Mouse (Mus musculus): Measurements from ENCODE around the gene Psmb10.

Gene Psmb10

GRCm38 (mm10) chr8:105937496-105938305, 543 bp downstream of the Psmb10 start:
- DNase-seq (ENCODE audit: low read depth), result peak; percentile 89

DNA sequence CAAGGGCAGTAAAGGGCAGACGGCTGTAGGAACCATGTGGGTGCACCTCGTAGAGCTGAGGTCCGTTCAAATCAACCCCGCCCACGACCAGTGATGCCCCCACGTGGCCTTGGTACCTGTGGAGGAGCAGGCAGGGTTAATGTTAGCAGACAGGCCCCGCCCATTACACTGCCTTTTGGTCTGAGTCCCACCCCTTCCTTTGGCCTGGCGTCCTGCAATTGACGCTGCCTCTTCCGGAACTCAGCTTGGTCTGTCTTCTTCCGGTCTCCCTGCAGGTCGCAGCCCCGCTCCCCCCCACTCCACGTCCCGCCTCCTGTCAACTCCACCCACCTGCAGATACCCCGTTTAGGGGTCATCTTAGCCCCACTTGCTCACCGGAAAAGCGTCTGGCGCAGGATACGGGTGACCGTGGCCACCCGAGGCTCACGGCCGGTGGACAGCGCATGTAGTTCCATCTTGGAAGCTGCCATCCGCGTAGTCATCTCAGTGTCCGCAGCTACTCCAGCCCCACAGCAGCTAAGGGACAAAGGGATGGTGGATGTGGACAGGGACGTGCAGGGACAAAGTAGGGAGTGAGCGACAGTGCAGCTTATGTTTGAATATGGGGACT, 1.3 kb downstream of the Psmb10 start:
- peak; percentile 86 for DNase-seq (ENCODE audit: low read depth)

DNA sequence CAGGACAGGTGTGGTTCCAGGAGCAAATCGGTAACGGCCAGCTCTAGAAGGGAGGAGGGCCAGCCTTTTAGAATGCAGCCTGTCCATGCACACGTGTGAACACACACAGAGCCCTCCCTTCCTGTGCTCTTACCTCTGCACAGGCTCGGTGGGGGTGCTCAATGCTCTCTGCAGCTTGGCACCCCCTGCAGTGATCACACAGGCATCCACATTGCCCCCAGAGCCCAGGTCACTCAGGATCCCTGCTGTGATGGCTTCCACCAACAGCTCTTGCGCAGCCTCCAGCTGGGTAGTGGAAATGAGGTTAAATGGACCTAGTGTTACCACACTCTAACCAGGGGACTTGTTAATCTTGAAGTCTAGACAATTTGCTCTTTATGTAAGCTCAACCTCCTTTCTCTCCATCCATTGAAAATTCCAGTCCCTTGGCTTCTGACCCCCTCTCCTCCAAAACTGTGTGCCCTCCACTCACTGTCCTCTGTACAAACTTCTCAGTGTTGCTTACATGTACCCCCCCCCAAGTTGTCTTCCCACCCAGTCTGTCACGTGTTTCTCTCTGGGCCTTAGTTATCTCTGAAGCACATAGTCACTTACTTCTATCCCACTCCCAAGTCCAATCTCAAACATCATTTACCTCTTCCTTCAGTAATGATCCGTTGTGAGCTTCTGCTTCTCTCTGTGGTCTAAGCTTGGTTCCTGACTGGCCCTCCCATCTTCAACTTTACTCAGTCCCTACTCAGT, 2.2 kb downstream of the Psmb10 start:
- DNase-seq (ENCODE audit: low read depth), result peak; percentile 7

DNA sequence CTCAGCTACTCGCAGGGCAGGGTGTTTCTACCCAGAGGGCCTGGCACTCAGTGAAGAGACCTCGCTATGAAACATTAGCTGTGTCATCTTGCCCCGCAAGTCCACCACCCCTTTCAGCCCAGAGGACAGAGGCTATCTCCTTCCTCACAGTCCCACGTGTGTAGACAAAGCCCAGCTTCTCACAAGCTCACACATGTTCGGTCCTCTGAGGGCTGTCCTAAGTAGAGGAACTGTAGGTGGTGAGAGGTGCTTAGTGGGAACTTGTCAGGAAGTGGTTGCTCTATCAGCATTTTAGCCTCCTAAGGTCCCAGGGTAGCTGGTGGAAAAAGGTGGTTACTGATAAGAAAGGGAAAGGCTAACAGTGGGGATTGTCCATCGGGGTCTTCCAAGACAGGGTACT, 3.1 kb downstream of the Psmb10 start:
- no peak for DNase-seq (ENCODE audit: low read depth)

DNA sequence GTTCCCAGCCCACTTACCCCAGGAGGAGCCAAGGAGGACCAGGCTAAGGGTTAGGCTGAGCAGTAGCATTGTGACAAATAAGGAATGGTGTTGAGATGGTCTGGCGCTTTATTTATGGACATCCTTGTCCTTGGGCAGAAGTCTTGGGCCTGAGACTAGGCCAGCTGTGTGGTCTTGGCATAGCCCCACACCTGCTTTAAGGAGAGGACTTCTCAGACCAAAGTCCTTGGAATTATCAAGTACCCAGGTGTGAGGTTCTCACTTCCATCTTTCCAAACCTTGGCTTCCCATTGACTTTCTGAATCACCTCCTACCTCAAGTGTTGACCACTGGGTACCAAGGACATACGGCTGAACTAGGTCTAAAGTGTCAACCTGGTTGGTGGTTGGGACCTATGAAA, 4.5 kb downstream of the Psmb10 start, which contains the start of gene Ctrl:
Gene Ctrl (minus strand): TSS at position 101 of the 400 bp plus-strand sequence.
- no peak for DNase-seq (ENCODE audit: low read depth)

- no peak for DNase-seq (ENCODE audit: low read depth)
These were observed 5.7 kb downstream of the Psmb10 start for GRCm38 (mm10) chr8:105932525-105932924.

- DNase-seq (ENCODE audit: low read depth), result no peak
These were observed 7.0 kb downstream of the Psmb10 start for GRCm38 (mm10) chr8:105931271-105931670.

DNA sequence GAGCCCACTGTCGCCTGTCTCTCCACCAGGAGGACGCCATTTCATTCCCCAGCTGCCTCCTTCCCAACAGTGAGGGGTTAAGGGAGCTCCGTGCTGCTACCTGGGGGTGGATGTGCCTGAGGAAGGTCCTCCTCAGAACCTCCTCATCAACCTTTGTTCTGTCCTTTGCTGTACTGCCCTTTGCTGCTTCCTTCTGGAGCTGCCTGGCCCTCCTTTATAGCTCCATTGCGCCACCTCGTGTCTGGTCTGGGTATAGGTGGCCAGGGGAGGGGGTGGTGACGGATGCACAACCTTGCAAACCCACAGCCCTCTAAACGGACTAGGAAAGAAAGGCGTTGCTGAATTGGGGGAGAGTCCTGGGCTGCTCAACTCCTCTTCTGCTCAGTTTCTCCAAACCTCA, 7.6 kb downstream of the Psmb10 start:
- DNase-seq (ENCODE audit: low read depth), result peak; percentile 91

GRCm38 (mm10) chr8:105925123-105925522, 13.1 kb downstream of the Psmb10 start:
- no peak for DNase-seq (ENCODE audit: low read depth)

DNA sequence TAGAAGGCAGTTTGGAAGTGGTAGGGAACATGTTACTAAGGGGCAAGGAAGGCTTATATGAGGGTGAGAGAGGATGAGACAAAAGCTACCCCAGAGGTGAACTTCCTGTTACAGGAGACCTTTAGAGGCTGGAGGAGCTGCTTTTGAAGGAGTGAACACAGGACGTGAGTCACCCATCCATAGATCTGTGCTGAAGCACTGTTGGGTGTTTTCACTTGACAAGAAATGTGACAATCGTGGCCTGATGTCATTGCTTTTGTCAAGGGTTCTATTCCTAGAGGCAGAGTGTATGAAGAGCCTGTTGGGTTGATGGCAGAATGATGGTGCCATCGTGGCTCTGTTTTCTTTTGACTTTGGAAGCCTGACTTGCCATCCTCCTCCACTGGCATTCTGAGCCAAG, 18.9 kb downstream of the Psmb10 start:
- peak; percentile 17 for DNase-seq (ENCODE audit: low read depth)

DNA sequence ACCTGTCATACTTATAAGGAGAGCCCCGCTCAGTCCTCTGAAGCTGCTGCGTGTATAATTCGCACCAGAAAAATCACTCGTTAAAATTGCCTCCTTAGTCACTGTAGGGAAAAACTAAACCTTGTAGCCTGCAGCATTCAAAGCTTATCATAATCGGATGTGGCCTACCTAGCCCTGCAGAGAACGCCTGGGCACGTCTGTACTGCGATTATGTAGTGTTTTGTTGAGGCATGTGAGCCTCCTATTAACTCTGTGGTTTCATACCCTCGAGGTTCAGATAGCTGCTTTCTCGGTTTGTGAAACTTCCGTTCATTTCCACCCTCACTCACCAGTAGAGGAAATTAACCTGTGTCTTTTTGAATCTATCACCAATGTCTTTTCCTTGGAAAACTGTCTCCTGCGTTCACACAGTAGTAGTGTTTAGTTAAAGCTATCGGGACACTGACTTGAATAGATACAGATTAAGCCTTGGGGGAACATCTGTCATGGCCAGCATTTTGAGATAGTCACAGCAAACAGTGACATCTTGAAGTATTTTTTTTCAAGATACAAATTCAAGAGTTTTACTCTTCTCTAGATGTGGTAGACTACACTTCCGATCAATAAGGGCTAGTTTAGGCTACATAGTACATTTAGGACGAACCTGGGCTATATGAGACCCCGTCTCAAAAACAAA, 37.2 kb downstream of the Psmb10 start:
- DNase-seq (ENCODE audit: low read depth), result peak; percentile 81

- peak; percentile 96 for DNase-seq (ENCODE audit: low read depth)
These were observed 37.9 kb downstream of the Psmb10 start, which contains the start of gene Pskh1 for GRCm38 (mm10) chr8:105900180-105900940. Pskh1 (plus strand) TSS chr8:105900441.

DNA sequence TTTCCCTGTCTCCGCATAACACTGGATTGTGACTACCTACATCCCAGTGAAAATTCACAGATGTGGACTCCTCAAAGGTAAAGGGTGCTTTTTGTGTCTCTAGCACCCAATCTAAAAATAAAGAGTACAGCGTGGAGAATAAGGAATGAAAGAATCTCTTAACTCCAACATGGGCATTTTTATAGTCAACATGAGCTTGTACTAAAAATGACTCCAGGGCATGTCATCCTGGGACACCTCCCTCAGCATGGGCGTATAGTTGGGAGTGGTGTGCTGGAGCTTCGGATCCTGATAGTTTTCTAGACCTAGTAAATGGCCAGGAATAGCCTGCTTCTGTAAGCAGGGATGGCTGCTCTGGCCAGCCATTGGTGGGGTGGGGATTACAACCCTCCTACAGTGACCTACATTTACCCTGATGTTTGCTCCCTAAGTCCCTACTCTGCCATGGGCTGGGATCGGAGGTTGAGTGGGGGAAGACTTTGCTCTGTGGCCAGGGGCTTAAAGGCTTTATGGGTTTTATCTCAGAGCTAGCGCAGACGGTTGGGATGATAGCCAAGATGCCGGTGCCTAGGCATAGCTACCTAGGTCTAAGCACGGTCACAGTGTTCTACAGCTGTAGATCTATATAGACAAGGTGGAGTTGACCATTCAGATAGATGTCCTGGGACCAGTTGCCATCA, 40.3 kb downstream of the Psmb10 start:
- no peak for DNase-seq (ENCODE audit: low read depth)

DNA sequence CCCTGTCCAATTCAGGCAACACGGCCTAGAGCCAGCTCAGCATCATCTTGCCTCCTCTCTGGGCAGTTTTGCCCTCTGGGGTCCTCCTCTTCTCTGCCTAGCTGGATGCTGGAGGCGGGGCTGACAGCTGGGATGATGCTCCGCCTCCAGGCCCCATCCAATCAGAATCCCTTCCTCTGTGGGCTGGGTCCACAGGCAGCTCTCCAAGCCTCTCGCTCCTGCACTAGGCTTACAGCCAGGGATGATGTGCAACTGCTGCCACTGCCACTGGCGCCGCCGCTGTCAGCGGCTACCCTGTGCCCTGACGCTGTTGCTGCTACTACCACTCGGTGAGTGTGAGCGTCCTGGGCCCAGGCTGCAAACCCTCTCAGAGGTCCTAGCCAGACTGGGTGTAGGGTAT, 44.9 kb downstream of the Psmb10 start, which contains the start of gene Nrn1l:
Gene Nrn1l (plus strand): TSS at position 229 of the 400 bp plus-strand sequence.
- DNase-seq (ENCODE audit: low read depth), result peak; percentile 25

GRCm38 (mm10) chr8:105892432-105892831, 45.8 kb downstream of the Psmb10 start:
- DNase-seq (ENCODE audit: low read depth), result peak; percentile 58

DNA sequence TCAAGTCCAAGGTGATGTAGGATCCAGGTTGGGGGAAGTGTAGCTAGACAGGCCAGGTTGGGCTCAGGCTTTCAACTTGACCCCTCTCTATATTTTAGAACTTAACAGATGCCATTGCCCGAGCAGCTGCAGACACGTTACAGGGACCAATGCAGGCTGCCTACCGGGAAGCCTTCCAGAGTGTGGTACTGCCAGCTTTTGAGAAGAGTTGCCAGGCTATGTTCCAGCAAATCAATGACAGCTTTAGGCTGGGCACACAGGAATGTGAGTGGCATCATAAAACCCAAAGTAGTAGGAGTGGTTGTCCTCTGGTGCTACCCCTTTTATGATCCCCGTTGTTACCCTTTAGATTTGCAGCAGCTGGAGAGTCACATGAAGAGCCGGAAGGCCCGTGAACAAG, 47.4 kb downstream of the Psmb10 start:
- DNase-seq (ENCODE audit: low read depth), result no peak

DNA sequence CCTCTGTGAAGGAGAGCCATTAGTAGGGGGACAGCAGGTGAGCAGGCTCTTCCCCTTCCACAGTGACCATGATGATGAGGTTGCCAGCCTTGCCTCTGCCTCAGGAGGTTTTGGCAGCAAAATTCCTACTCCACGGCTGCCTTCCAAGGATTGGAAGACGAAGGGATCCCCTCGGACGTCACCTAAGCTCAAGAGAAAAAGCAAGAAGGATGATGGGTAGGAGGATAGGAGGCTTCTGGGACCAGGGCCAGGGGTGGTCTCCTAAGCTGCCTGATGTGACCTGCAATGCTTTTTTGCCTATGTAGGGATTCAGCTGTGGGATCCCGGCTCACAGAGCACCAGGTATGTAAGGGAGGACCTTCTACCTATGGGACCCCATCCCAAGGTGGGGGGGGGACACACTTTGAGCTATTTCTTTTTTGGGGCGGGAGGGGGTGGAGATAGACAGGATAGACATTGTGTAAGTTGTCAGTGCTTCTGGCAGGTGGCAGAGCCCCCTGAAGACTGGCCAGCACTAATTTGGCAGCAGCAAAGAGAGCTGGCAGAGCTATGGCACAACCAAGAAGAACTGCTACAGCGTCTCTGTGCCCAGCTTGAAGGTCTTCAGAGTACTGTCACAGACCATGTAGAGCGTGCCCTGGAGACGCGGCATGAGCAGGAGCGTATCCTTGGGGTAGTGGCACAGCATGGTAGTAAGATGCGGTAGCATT, 48.3 kb downstream of the Psmb10 start:
- DNase-seq (ENCODE audit: low read depth), result no peak

Measured in induced T-regulatory cell, adult 2 months (primary cell).